Mouse (Mus musculus) forebrain, postnatal 0 days (tissue): ENCODE measurements at regions not wholly inside any gene's neighbourhood (a gene's known extent, or its start where the extent isn't known, plus 50 kb on each side); places are given as distances from the start of the nearest gene placed in this dataset.
A peak's percentile ranks its signal among the peaks of the same experiment; 100 is the strongest.

ENCODE experiments used
- ATAC-seq: fragments of 200-750 bp; cut with Nextera tagmentation; 2 replicates; pipeline ENCODE4 v1.8.0; 2017; ENCODE audit warnings: mild to moderate bottlenecking, moderate library complexity
- DNase-seq: peaks from one replicate; pipeline ENCODE4 v3.0.0-alpha.2; 2015
- H3K27ac ChIP-seq: fragments of 300-500 bp; sonication (generic); 2 replicates; pipeline ENCODE4 v1.5.1; 2014; ENCODE audit warnings: low read depth, mild to moderate bottlenecking, antibody characterized with exemption, low read length, moderate library complexity, mixed read lengths
- H3K27me3 ChIP-seq: fragments of 300-500 bp; sonication (generic); 2 replicates; pipeline ENCODE4 v1.6.1; 2014; ENCODE audit warnings: mild to moderate bottlenecking, low read length, mixed read lengths; ENCODE audit not compliant: insufficient read depth
- H3K36me3 ChIP-seq: fragments of 300-500 bp; sonication (generic); 2 replicates; pipeline ENCODE4 v1.6.1; 2014; ENCODE audit warnings: mild to moderate bottlenecking, moderate library complexity; ENCODE audit not compliant: insufficient read depth
- H3K4me1 ChIP-seq: fragments of 300-500 bp; sonication (generic); 2 replicates; pipeline ENCODE4 v1.6.1; 2014; ENCODE audit warnings: antibody characterized with exemption; ENCODE audit not compliant: insufficient read depth
- H3K4me2 ChIP-seq: fragments of 300-500 bp; sonication (generic); 2 replicates; pipeline ENCODE4 v1.6.1; 2014; ENCODE audit warnings: low read depth, mild to moderate bottlenecking, moderate library complexity
- H3K4me3 ChIP-seq: fragments of 300-500 bp; sonication (generic); 2 replicates; pipeline ENCODE4 v1.5.1; 2014; ENCODE audit warnings: low read depth, low read length, mixed read lengths
- H3K9ac ChIP-seq: fragments of 300-500 bp; sonication (generic); 2 replicates; pipeline ENCODE4 v1.6.1; 2014; ENCODE audit warnings: mild to moderate bottlenecking
- H3K9me3 ChIP-seq: fragments of 300-500 bp; sonication (generic); 2 replicates; pipeline ENCODE4 v1.6.1; 2016; ENCODE audit warnings: low read length
- CTCF ChIP-seq: sonication (generic); IDR thresholded peaks from 2 replicates; pipeline ENCODE4 v1.5.1; 2016; ENCODE audit warnings: antibody characterized with exemption, control low read depth, low read depth
- WGBS: fragments of 180-500 bp; shearing (Covaris S2); extraction: QIAGEN DNeasy Blood & Tissue Kit; methylation state at CpG from one replicate; pipeline ENCODE4 v1.1.7; 2014; 5-methylcytosine and 5-hydroxymethylcytosine counted together

- ATAC-seq: no peak
These were observed 318.4 kb downstream of the Lmx1a start for GRCm38 (mm10) chr1:168007456-168007855.

GRCm38 (mm10) chr1:168008216-168008615 is 319.2 kb downstream of the Lmx1a start:
- H3K4me2 ChIP-seq: no peak overlapping the region
- no peak overlapping the region for H3K27ac ChIP-seq
- H3K9ac ChIP-seq: no peak overlapping the region
- no peak for TF ChIP-seq CTCF
- 75% methylated on average over 1 of the region's 1 CpGs for WGBS
- H3K36me3 ChIP-seq: no peaks in the 10 kb centered on the region
- DNase-seq (peak; percentile 14), ATAC-seq (peak; percentile 53)
- H3K9me3 ChIP-seq: no peaks in the 10 kb centered on the region
- H3K4me1 ChIP-seq: no peaks in the 10 kb centered on the region
- H3K27me3 ChIP-seq: no peaks in the 10 kb centered on the region
- no peak overlapping the region for H3K4me3 ChIP-seq

More at GRCm38 (mm10) chr1:168007456-168007855, 318.4 kb downstream of the Lmx1a start:
- WGBS: 69% methylated on average over 3 of the region's 3 CpGs
- no peak for DNase-seq
- TF ChIP-seq CTCF: no peak
- no peak overlapping the region for H3K27ac ChIP-seq
- no peaks in the 10 kb centered on the region for H3K27me3 ChIP-seq
- H3K4me2 ChIP-seq: no peak overlapping the region
- no peak overlapping the region for H3K4me3 ChIP-seq
- no peak overlapping the region for H3K9ac ChIP-seq
- H3K9me3 ChIP-seq: no peaks in the 10 kb centered on the region
- H3K36me3 ChIP-seq: no peaks in the 10 kb centered on the region
- no peaks in the 10 kb centered on the region for H3K4me1 ChIP-seq

DNA sequence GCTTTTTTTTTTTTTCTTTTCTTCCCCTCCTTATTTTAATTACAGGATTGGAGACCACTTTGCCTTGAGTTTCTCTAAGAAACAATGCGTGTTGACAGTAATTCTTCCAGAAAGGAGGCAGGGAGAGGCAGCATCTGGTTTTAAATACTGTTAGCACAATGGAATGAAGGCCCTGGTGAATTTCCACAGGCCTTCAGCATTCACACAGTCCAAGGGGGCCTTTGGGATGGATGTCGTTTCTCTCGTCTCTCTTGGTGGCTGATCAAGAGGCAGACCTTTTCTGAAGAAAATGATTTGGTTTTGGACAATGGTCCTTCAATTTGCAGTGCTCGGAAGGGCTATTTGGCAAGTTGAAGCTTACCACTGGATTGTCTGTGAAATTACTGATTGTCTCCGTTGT is 321.4 kb downstream of the Lmx1a start:
- DNase-seq: peak; percentile 11
- no peak for TF ChIP-seq CTCF
- H3K36me3 ChIP-seq: no peaks in the 10 kb centered on the region
- no peak overlapping the region for H3K9ac ChIP-seq
- no peaks in the 10 kb centered on the region for H3K4me1 ChIP-seq
- no peaks in the 10 kb centered on the region for H3K9me3 ChIP-seq
- H3K27ac ChIP-seq: peak overlapping the region; percentile 29
- H3K27me3 ChIP-seq: no peaks in the 10 kb centered on the region
- WGBS: 33% methylated on average over 5 of the region's 5 CpGs
- no peak overlapping the region for H3K4me3 ChIP-seq
- H3K4me2 ChIP-seq: no peak overlapping the region
- peak; percentile 66; the same call in 1 of the 2 replicates for ATAC-seq

DNA sequence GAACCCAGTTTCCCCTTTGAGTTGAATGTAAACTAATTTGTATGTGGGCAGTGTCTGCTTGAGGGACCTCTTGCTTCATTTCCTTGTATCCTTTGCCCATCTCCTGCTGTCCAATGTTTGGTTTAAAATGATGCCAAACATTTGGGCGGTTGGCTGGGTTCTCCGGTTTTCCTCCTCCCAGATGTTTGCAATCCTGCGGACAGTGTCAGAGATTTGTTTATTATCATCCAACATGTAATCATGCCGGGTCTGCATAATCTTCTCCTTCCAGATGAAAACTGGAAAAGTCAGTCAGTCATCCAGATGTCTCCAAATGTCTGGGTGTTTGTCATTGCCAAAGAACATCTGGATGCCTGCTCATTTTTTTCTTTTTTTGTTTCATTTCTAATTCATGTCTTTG is 323.0 kb downstream of the Lmx1a start:
- Histone ChIP-seq H3K9me3 (no peaks in the 10 kb centered on the region), H3K27me3 (no peaks in the 10 kb centered on the region), H3K4me1 (no peaks in the 10 kb centered on the region), H3K4me3 (no peak overlapping the region), H3K4me2 (no peak overlapping the region), H3K36me3 (no peaks in the 10 kb centered on the region), H3K27ac (no peak overlapping the region), H3K9ac (no peak overlapping the region)
- ATAC-seq: no peak
- 81% methylated on average over 4 of the region's 4 CpGs for WGBS
- no peak for TF ChIP-seq CTCF
- DNase-seq: no peak

DNA sequence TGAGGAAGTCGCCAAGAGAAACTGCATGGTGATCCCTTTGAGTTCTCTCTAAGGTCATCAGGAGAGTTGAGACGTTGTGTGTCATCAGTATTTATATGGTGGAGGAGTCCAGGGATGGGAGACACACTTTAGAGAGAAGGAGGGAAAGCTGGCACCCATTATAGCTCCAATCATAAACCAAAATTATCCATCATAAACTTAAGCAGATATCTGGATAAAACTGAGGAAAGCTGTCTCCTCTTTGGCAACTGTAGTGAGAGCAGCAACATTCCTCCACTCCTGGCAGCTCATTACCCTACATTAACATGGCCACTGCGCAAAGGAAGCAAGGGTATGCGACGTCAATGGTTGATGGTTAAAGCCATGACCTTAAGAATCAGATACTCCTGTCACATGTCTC is 323.6 kb downstream of the Lmx1a start:
- Histone ChIP-seq H3K9ac (no peak overlapping the region), H3K9me3 (no peaks in the 10 kb centered on the region), H3K4me3 (no peak overlapping the region), H3K27ac (no peak overlapping the region), H3K36me3 (no peaks in the 10 kb centered on the region), H3K4me2 (no peak overlapping the region), H3K4me1 (no peaks in the 10 kb centered on the region), H3K27me3 (no peaks in the 10 kb centered on the region)
- no peak for DNase-seq
- TF ChIP-seq CTCF: no peak
- no peak for ATAC-seq
- WGBS: 86% methylated on average over 5 of the region's 5 CpGs

GRCm38 (mm10) chr1:168016375-168016890 is 327.4 kb downstream of the Lmx1a start:
- Histone ChIP-seq H3K9ac (no peak overlapping the region), H3K4me1 (no peaks in the 10 kb centered on the region), H3K4me3 (no peak overlapping the region), H3K4me2 (no peak overlapping the region), H3K27me3 (no peaks in the 10 kb centered on the region), H3K9me3 (no peaks in the 10 kb centered on the region), H3K27ac (no peak overlapping the region), H3K36me3 (no peaks in the 10 kb centered on the region)
- ATAC-seq (no peak), DNase-seq (no peak)
- 89% methylated on average over 5 of the region's 5 CpGs for WGBS
- TF ChIP-seq CTCF: no peak

DNA sequence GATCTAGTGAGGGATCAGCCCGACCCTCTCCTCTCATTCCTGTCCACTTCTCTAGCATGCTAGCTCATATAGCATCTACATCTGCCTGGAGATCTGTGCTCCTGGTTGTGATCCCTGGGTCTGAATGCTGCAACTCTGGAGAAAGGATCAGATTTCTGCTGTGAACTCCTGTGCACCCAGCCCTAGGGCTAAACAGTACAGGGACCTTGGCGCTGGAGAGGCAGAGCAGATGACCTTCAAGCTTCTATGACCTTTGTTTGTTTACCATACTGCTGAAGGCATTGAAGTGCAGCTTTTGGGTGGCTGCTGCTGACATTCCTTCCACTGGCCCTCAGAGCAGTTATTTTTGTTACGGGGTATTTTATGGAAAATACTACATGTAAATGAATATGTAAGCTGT is 337.4 kb downstream of the Lmx1a start:
- H3K4me2 ChIP-seq: no peak overlapping the region
- WGBS: 88% methylated on average over 3 of the region's 3 CpGs
- no peak overlapping the region for H3K27ac ChIP-seq
- no peaks in the 10 kb centered on the region for H3K4me1 ChIP-seq
- no peak for ATAC-seq
- H3K9ac ChIP-seq: no peak overlapping the region
- H3K36me3 ChIP-seq: no peaks in the 10 kb centered on the region
- no peak for TF ChIP-seq CTCF
- no peaks in the 10 kb centered on the region for H3K9me3 ChIP-seq
- no peaks in the 10 kb centered on the region for H3K27me3 ChIP-seq
- H3K4me3 ChIP-seq: no peak overlapping the region
- DNase-seq: no peak
